Mouse (Mus musculus) testis, adult 2 months (tissue): ENCODE measurements around the gene Grin2a.

ENCODE experiments used
- CTCF ChIP-seq: fragments of 200-500 bp; IDR thresholded peaks from 2 replicates; pipeline ENCODE4 v1.5.1; 2012; ENCODE audit warnings: low read depth, mild to moderate bottlenecking, inconsistent platforms, low read length, moderate library complexity; ENCODE audit not compliant: control insufficient read depth, insufficient read depth, insufficient replicate concordance
- POLR2A ChIP-seq: fragments of 200-500 bp; IDR thresholded peaks from 2 replicates; pipeline ENCODE4 v1.6.1; 2012; ENCODE audit warnings: low read depth, mild to moderate bottlenecking, inconsistent platforms, low read length, moderate library complexity; ENCODE audit not compliant: control insufficient read depth

GRCm38 (mm10) chr16:9962482-9962881, 32.9 kb downstream of the Grin2a start:
- no peak for TF ChIP-seq POLR2A
- TF ChIP-seq CTCF = no peak
